Mouse (Mus musculus) right cerebral cortex, adult 2 months (tissue): ENCODE measurements at regions not wholly inside any gene's neighbourhood (a gene's known extent, or its start where the extent isn't known, plus 50 kb on each side); places are given as distances from the start of the nearest gene placed in this dataset.
A peak's percentile ranks its signal among the peaks of the same experiment; 100 is the strongest.

Experiments
- DNase-seq, 2 experiments: peaks; one replicate each; pipeline ENCODE4 v3.0.0; 2021 to 2022; ENCODE audit warnings: low spot score in 2 of 2

- DNase-seq, result no peak
Observed at GRCm38 (mm10) chr2:169237856-169238255, 282.5 kb upstream of the Zfp64 start.

- no peak for DNase-seq
Observed at GRCm38 (mm10) chr2:169237321-169237720, 281.9 kb upstream of the Zfp64 start.

GRCm38 (mm10) chr2:169234368-169235070, 279.1 kb upstream of the Zfp64 start:
- DNase-seq, result no peak

GRCm38 (mm10) chr2:169233151-169234123, 278.1 kb upstream of the Zfp64 start:
- DNase-seq, result no peak

- peak; percentile 10 to 26 for DNase-seq
Observed at GRCm38 (mm10) chr2:169222264-169222663, 266.9 kb upstream of the Zfp64 start.

GRCm38 (mm10) chr2:169221141-169221540, 265.8 kb upstream of the Zfp64 start:
- DNase-seq, result no peak

- no peak for DNase-seq
Observed at GRCm38 (mm10) chr2:169215546-169216043, 260.2 kb upstream of the Zfp64 start.

- DNase-seq, result no peak
Observed at GRCm38 (mm10) chr2:169214396-169214795, 259.0 kb upstream of the Zfp64 start.

- DNase-seq, result no peak
Observed at GRCm38 (mm10) chr2:169213314-169213713, 257.9 kb upstream of the Zfp64 start.

GRCm38 (mm10) chr2:169212676-169213257, 257.4 kb upstream of the Zfp64 start:
- no peak for DNase-seq

- DNase-seq, result no peak
Observed at GRCm38 (mm10) chr2:169204254-169204752, 248.9 kb upstream of the Zfp64 start.

- no peak for DNase-seq
Observed at GRCm38 (mm10) chr2:169191974-169192373, 236.6 kb upstream of the Zfp64 start.

- DNase-seq, result no peak
Observed at GRCm38 (mm10) chr2:169191465-169191864, 236.1 kb upstream of the Zfp64 start.

GRCm38 (mm10) chr2:169177565-169177964, 222.2 kb upstream of the Zfp64 start:
- no peak for DNase-seq

- DNase-seq, result no peak
Observed at GRCm38 (mm10) chr2:169168795-169169194, 213.4 kb upstream of the Zfp64 start.

- no peak for DNase-seq
Observed at GRCm38 (mm10) chr2:169168376-169168775, 213.0 kb upstream of the Zfp64 start.

- no peak for DNase-seq
Observed at GRCm38 (mm10) chr2:169161651-169162050, 206.3 kb upstream of the Zfp64 start.

- no peak for DNase-seq
Observed at GRCm38 (mm10) chr2:169158760-169159159, 203.4 kb upstream of the Zfp64 start.

GRCm38 (mm10) chr2:169158005-169158673, 202.8 kb upstream of the Zfp64 start:
- no peak for DNase-seq

GRCm38 (mm10) chr2:169156908-169157307, 201.5 kb upstream of the Zfp64 start:
- DNase-seq, result no peak

GRCm38 (mm10) chr2:169154881-169155280, 199.5 kb upstream of the Zfp64 start:
- no peak for DNase-seq
